10 mouse cellular contexts compared by ENCODE assay signal in the genomic region with DNA sequence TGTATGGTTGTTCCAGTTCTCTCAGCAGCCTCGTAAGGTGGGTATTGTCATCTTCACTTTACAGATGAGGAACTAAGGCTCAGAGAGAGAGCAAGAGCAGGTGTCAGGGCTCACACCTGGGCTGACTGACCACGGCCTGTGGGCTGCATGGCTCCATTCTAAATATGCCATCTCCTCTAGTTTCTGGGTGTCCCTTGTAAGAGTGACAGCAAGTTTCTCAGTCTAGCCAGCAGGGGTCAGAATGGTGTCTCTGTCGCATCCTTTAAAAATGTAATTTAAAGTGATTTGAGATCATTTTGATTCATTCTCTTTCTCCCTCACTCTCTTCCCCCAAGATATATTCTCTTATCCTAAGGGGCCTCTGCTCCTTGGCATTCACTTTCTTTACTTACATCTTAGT. TPM values are rescaled to one million over a fixed set of nuclear protein-coding genes. Genes with fewer than 3 reads are reported as not detected.
DNase-seq lines count a peak whose midpoint lies in the region; ATAC-seq and TF ChIP-seq lines count a peak whose summit lies in the region.
"Had no signal": no experiment of that assay in that cellular context is flagged by ENCODE, and none has a peak within 500 bp of the region (broad histone marks: within the 10 kb centered on the region; RNA-seq: fewer than 3 reads in every experiment).

No protein-coding gene starts in this region.

- no peaks in the 10 kb centered on the region for H3K9me3 ChIP-seq in intestine, postnatal 0 days (ENCODE audit: control insufficient read depth)
- no peaks in the 10 kb centered on the region for H3K9me3 ChIP-seq in intestine, embryonic 16.5 days (ENCODE audit: control insufficient read depth, low read length)
- H3K9me3 ChIP-seq in midbrain, postnatal 0 days (ENCODE audit: low read length) = no peaks in the 10 kb centered on the region
- no peaks in the 10 kb centered on the region for H3K9me3 ChIP-seq in midbrain, embryonic 16.5 days (replicated peaks; ENCODE audit: control insufficient read depth, low read length, poor library complexity, severe bottlenecking)
- H3K9me3 ChIP-seq: forebrain, embryonic 12.5 days; heart, embryonic 12.5 days had no signal

- H3K4me3 ChIP-seq in intestine, postnatal 0 days (ENCODE audit: low read depth, low read length) = no peak overlapping the region
- no peak overlapping the region for H3K4me3 ChIP-seq in intestine, embryonic 16.5 days (ENCODE audit: low read length)
- H3K4me3 ChIP-seq in midbrain, postnatal 0 days (ENCODE audit: low read depth, low read length) = no peak overlapping the region
- H3K4me3 ChIP-seq in midbrain, embryonic 16.5 days (ENCODE audit: low read depth, low read length) = no peak overlapping the region
- H3K4me3 ChIP-seq: forebrain, embryonic 12.5 days; heart, embryonic 12.5 days had no signal

- ATAC-seq in intestine, postnatal 0 days = no peak
- no peak for ATAC-seq in intestine, embryonic 16.5 days
- ATAC-seq in midbrain, postnatal 0 days (ENCODE audit: low FRiP score) = no peak
- ATAC-seq in midbrain, embryonic 16.5 days = no peak

- no peaks in the 10 kb centered on the region for H3K4me1 ChIP-seq in intestine, postnatal 0 days (replicated peaks; ENCODE audit: control insufficient read depth, insufficient read depth, low read length)
- no peaks in the 10 kb centered on the region for H3K4me1 ChIP-seq in intestine, embryonic 16.5 days (ENCODE audit: control insufficient read depth, insufficient read depth, low read length)
- H3K4me1 ChIP-seq in midbrain, postnatal 0 days (ENCODE audit: insufficient read depth, low read length) = no peaks in the 10 kb centered on the region
- H3K4me1 ChIP-seq in midbrain, embryonic 16.5 days (ENCODE audit: control insufficient read depth, insufficient read depth, low read length) = no peaks in the 10 kb centered on the region

- TF ChIP-seq CTCF in intestine, postnatal 0 days (IDR thresholded peaks at IDR 0.05; ENCODE audit: low read depth) = peak; percentile 64
- peak; percentile 72 for TF ChIP-seq CTCF in midbrain, postnatal 0 days (IDR thresholded peaks at IDR 0.05)
- peak; percentile 48; the same call in 1 of the 2 replicates for TF ChIP-seq CTCF in brain, embryonic 14.5 days (IDR thresholded peaks at IDR 0.05; ENCODE audit: borderline replicate concordance, extremely low read depth, insufficient read depth, insufficient read length)

- 64% methylated on average over 3 of the region's 3 CpGs for WGBS in intestine, postnatal 0 days
- 70% methylated on average over 3 of the region's 3 CpGs for WGBS in intestine, embryonic 16.5 days
- 73% methylated on average over 3 of the region's 3 CpGs for WGBS in midbrain, postnatal 0 days
- WGBS in midbrain, embryonic 16.5 days = 82% methylated on average over 3 of the region's 3 CpGs

- H3K27me3 ChIP-seq in intestine, postnatal 0 days (replicated peaks; ENCODE audit: control insufficient read depth, insufficient read depth, low read length) = no peaks in the 10 kb centered on the region
- H3K27me3 ChIP-seq in intestine, embryonic 16.5 days (replicated peaks; ENCODE audit: control insufficient read depth, insufficient read depth, low read length) = no peaks in the 10 kb centered on the region
- no peaks in the 10 kb centered on the region for H3K27me3 ChIP-seq in midbrain, postnatal 0 days (ENCODE audit: insufficient read depth, low read length)
- H3K27me3 ChIP-seq in midbrain, embryonic 16.5 days (ENCODE audit: control insufficient read depth, insufficient read depth, low read depth, low read length) = no peaks in the 10 kb centered on the region
- H3K27me3 ChIP-seq: forebrain, embryonic 12.5 days; heart, embryonic 12.5 days had no signal

- H3K9ac ChIP-seq in intestine, postnatal 0 days (ENCODE audit: low read depth, low read length) = no peak overlapping the region
- no peak overlapping the region for H3K9ac ChIP-seq in intestine, embryonic 16.5 days (ENCODE audit: low read depth, low read length)
- no peak overlapping the region for H3K9ac ChIP-seq in midbrain, postnatal 0 days (replicated peaks; ENCODE audit: low read length, poor library complexity, severe bottlenecking)
- no peak overlapping the region for H3K9ac ChIP-seq in midbrain, embryonic 16.5 days (ENCODE audit: low read depth, low read length)
- H3K9ac ChIP-seq: forebrain, embryonic 12.5 days; heart, embryonic 12.5 days had no signal

- DNase-seq in midbrain, postnatal 0 days (ENCODE audit: low spot score) = peak; percentile 18
- DNase-seq in brain, embryonic 14.5 days (ENCODE audit: low read depth) = peak; percentile 36
- peak; percentile 45 for DNase-seq in thymus, postnatal 14 days
- no peak for DNase-seq in embryo, embryonic 10 days (ENCODE audit: low spot score)
- no peak for DNase-seq in frontal cortex, postnatal 10 days (ENCODE audit: low spot score in 2 of 2)

- no peak overlapping the region for H3K4me2 ChIP-seq in intestine, postnatal 0 days (replicated peaks; ENCODE audit: low read depth)
- no peak overlapping the region for H3K4me2 ChIP-seq in intestine, embryonic 16.5 days (ENCODE audit: low read depth, low read length)
- H3K4me2 ChIP-seq in midbrain, postnatal 0 days (ENCODE audit: low read depth, low read length, poor library complexity, severe bottlenecking) = no peak overlapping the region
- no peak overlapping the region for H3K4me2 ChIP-seq in midbrain, embryonic 16.5 days (ENCODE audit: low read length)
- H3K4me2 ChIP-seq: forebrain, embryonic 12.5 days; heart, embryonic 12.5 days had no signal

- no peak for TF ChIP-seq POLR2A in brain, embryonic 14.5 days (IDR thresholded peaks at IDR 0.05; ENCODE audit: borderline replicate concordance, extremely low read depth, insufficient read depth, insufficient read length, poor library complexity, severe bottlenecking)

- no peak overlapping the region for H3K27ac ChIP-seq in intestine, postnatal 0 days (ENCODE audit: low read depth, low read length)
- H3K27ac ChIP-seq in intestine, embryonic 16.5 days (ENCODE audit: low read length) = no peak overlapping the region
- H3K27ac ChIP-seq in midbrain, postnatal 0 days (ENCODE audit: low read depth, low read length) = no peak overlapping the region
- H3K27ac ChIP-seq in midbrain, embryonic 16.5 days (ENCODE audit: low read length) = no peak overlapping the region
- H3K27ac ChIP-seq: forebrain, embryonic 12.5 days had no signal

- H3K36me3 ChIP-seq in intestine, postnatal 0 days (ENCODE audit: control insufficient read depth, insufficient read depth) = peaks cover 46% of the 10 kb centered on the region
- peaks cover 2% of the 10 kb centered on the region for H3K36me3 ChIP-seq in intestine, embryonic 16.5 days (ENCODE audit: control insufficient read depth, insufficient read depth, low read length)
- peaks cover 18% of the 10 kb centered on the region for H3K36me3 ChIP-seq in midbrain, postnatal 0 days (ENCODE audit: insufficient read depth, low read length)
- H3K36me3 ChIP-seq in midbrain, embryonic 16.5 days (ENCODE audit: control insufficient read depth, insufficient read depth, low read length) = peaks cover 5% of the 10 kb centered on the region; the same call in 1 of the 2 replicates

RNA-seq across cellular contexts. Expression of gene Skil, which starts 47.6 kb away (rescaled TPM):
- polyA plus RNA-seq in intestine, postnatal 0 days (2015; fragmentation: Nextera tagmentation; extraction: Ambion mirVana) = 19.1 and 22.1 TPM in 2 replicates
- 14.2 and 15.9 TPM in 2 replicates for polyA plus RNA-seq in intestine, embryonic 16.5 days (2015; fragmentation: Nextera tagmentation; extraction: Ambion mirVana)
- 39.4 and 46.8 TPM in 2 replicates for total RNA-seq in midbrain, postnatal 0 days (2014; rRNA removed)
- polyA plus RNA-seq in midbrain, postnatal 0 days (2015; fragmentation: Nextera tagmentation; extraction: Ambion mirVana) = 24.7 and 28.5 TPM in 2 replicates
- polyA plus RNA-seq in midbrain, embryonic 16.5 days (2015; fragmentation: Nextera tagmentation; extraction: Ambion mirVana) = 29.9 and 32.4 TPM in 2 replicates
- 18.7 and 24.5 TPM in 2 replicates for polyA plus RNA-seq in brain, embryonic 14.5 days (2012; rRNA removed)

RNA-seq across cellular contexts. Expression of gene Prkci, which starts 51.7 kb away (rescaled TPM):
- polyA plus RNA-seq in intestine, postnatal 0 days (2015; fragmentation: Nextera tagmentation; extraction: Ambion mirVana) = 14.0 and 14.5 TPM in 2 replicates
- 24.6 and 29.1 TPM in 2 replicates for polyA plus RNA-seq in intestine, embryonic 16.5 days (2015; fragmentation: Nextera tagmentation; extraction: Ambion mirVana)
- total RNA-seq in midbrain, postnatal 0 days (2014; rRNA removed) = 47.0 and 56.7 TPM in 2 replicates
- 18.3 and 19.6 TPM in 2 replicates for polyA plus RNA-seq in midbrain, postnatal 0 days (2015; fragmentation: Nextera tagmentation; extraction: Ambion mirVana)
- polyA plus RNA-seq in midbrain, embryonic 16.5 days (2015; fragmentation: Nextera tagmentation; extraction: Ambion mirVana) = 25.4 and 25.5 TPM in 2 replicates
- 38.6 and 41.7 TPM in 2 replicates for polyA plus RNA-seq in brain, embryonic 14.5 days (2012; rRNA removed)

Comparison
In these comparisons a context has a peak if more than half of its experiments do, and no peak if none do; other contexts are left out.
1. DNase-seq: peak in midbrain, postnatal 0 days (single experiment), brain, embryonic 14.5 days (single experiment) and thymus, postnatal 14 days (single experiment); none in embryo, embryonic 10 days (single experiment) and frontal cortex, postnatal 10 days (0 of 2).
2. Peak in every context shown above with its lines, with median percentiles within 50 percentile points of each other: CTCF ChIP-seq.